Mouse (Mus musculus) stomach, embryonic 16.5 days (tissue): ENCODE data around the gene Poc1b. TPM values are rescaled to one million over a fixed set of nuclear protein-coding genes. Genes with fewer than 3 reads are reported as not detected.

Experiments
- ATAC-seq: fragments of 200-750 bp; cut with Nextera tagmentation; 2 replicates; pipeline ENCODE4 v1.8.0; 2017; ENCODE audit warnings: moderate number of reproducible peaks, moderate TSS enrichment; ENCODE audit not compliant: insufficient read depth, low FRiP score
- H3K27ac ChIP-seq: fragments of 300-500 bp; sonication (generic); 2 replicates; pipeline ENCODE4 v1.5.1; 2014; ENCODE audit warnings: low read length
- H3K27me3 ChIP-seq: fragments of 300-500 bp; sonication (generic); 2 replicates; pipeline ENCODE4 v1.6.1; 2014; ENCODE audit warnings: low read length, control low read depth, mixed read lengths; ENCODE audit not compliant: control insufficient read depth, insufficient read depth
- H3K36me3 ChIP-seq: fragments of 300-500 bp; sonication (generic); 2 replicates; pipeline ENCODE4 v1.6.1; 2014; ENCODE audit warnings: low read length; ENCODE audit not compliant: control insufficient read depth, insufficient read depth
- H3K4me1 ChIP-seq: fragments of 300-500 bp; sonication (generic); 2 replicates; pipeline ENCODE4 v1.6.1; 2014; ENCODE audit warnings: low read length, control low read depth, mixed read lengths; ENCODE audit not compliant: control insufficient read depth, insufficient read depth
- H3K4me2 ChIP-seq: fragments of 300-500 bp; sonication (generic); 2 replicates; pipeline ENCODE4 v1.6.1; 2014; ENCODE audit warnings: low read depth, low read length, mixed read lengths
- H3K4me3 ChIP-seq: fragments of 300-500 bp; sonication (generic); replicated peaks from 2 replicates; pipeline ENCODE4 v1.5.1; 2014; ENCODE audit warnings: mild to moderate bottlenecking, low read length
- H3K9ac ChIP-seq: fragments of 300-500 bp; sonication (generic); 2 replicates; pipeline ENCODE4 v1.6.1; 2014; ENCODE audit warnings: low read length
- H3K9me3 ChIP-seq: fragments of 300-500 bp; sonication (generic); replicated peaks from 2 replicates; pipeline ENCODE4 v1.6.1; 2016; ENCODE audit warnings: low read length, control low read depth; ENCODE audit not compliant: control insufficient read depth
- WGBS: fragments of 180-500 bp; shearing (Covaris S2); extraction: QIAGEN DNeasy Blood & Tissue Kit; methylation state at CpG from one replicate; pipeline ENCODE4 v1.1.7; 2014; 5-methylcytosine and 5-hydroxymethylcytosine counted together
- polyA plus RNA-seq: library from polyadenylated mRNA; unstranded; fragments of >200 nt; fragmentation: Nextera tagmentation; extraction: Ambion mirVana; gene quantifications from 2 replicates; pipeline ENCODE4 v1.2.1, GENCODE M21; 2015

Gene Poc1b
- 16.1 and 19.8 TPM in 2 replicates for polyA plus RNA-seq

DNA sequence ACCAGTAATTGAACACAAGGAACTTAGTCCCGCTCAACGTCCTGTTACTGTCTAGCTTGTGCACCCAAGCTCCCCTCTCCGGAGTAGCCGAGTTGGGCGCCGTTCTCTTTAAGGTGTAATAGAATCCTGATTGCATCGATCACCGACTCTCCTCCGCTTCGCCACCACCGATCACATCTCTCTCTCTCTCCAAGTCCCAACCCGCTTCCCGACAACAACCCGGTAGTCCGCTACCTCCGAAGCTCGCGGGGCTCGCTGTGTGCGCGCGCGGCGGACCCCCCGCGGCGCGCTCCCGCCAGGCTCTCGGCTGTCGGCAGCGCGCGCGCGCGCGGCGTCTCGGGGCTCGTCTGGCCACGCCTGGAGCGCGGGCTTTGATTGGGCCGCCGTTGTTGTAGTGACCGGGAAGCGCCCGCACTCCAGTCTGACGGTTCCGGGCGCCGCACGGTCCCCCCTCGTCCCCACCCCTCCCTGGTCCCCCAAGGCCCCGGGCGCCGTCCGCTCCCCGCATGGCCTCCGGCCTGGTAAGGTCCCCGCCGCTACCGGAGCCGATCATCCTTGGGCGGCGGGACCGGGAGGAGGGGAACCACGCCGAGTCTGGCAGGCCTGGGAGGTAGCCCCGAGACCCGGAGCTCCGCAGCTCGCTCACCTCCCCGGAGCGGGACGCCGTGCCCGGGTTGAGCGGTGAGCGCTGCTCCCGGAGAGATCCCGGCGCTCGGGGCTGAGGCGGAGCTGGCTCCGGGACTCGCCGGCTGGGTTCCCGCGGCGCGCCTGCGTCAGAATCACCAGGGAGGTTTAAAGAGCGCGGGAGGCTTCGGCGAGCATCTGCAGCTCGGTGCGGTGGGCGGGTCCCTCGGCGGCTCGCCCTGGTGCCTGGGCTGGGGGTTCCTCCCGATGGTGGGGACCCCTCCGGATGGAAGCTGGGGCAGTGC lies at the start of gene Poc1b:
TSS of gene Poc1b (plus strand) at position 334 of the 929 bp plus-strand sequence.
- peak within 1 kb of the TSS; percentile 82 for H3K27ac ChIP-seq
- H3K4me1 ChIP-seq = peaks cover 14% of the 10 kb centered on the region
- peak within 1 kb of the TSS; percentile 95 for H3K4me2 ChIP-seq
- H3K9me3 ChIP-seq = peaks cover 9% of the 10 kb centered on the region
- H3K36me3 ChIP-seq = peaks cover 20% of the 10 kb centered on the region
- peak within 1 kb of the TSS; percentile 73 for H3K4me3 ChIP-seq
- peak; percentile 92 for ATAC-seq
- H3K9ac ChIP-seq = peak within 1 kb of the TSS; percentile 92
- WGBS = under 1% methylated on average over 104 of the region's 106 CpGs
- H3K27me3 ChIP-seq = no peaks in the 10 kb centered on the region

DNA sequence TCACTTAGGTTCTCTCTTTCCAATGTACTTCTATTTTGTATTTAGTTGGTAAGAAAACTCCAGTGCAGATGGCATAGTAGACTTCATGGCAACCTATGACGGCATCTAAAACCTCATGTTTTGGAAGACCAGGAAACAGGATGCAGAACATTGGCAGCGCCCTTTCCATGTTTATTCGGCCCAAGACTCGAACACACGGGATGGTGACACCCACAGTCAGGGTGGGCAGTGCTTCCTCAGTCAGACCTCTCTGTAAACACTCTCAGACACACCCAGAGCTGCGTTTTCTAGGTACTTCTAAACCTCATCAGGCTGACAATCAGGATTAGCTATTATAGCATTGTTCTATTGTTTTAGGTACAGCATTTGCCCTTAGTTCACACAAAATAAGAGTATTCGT lies 46.2 kb upstream of the Poc1b start:
- no peak for ATAC-seq
- WGBS = 83% methylated on average over 7 of the region's 7 CpGs
- H3K9me3 ChIP-seq = no peaks in the 10 kb centered on the region
- H3K4me1 ChIP-seq = no peaks in the 10 kb centered on the region
- no peak overlapping the region for H3K4me3 ChIP-seq
- no peaks in the 10 kb centered on the region for H3K27me3 ChIP-seq
- H3K9ac ChIP-seq = no peak overlapping the region
- H3K4me2 ChIP-seq = no peak overlapping the region
- no peaks in the 10 kb centered on the region for H3K36me3 ChIP-seq
- no peak overlapping the region for H3K27ac ChIP-seq

DNA sequence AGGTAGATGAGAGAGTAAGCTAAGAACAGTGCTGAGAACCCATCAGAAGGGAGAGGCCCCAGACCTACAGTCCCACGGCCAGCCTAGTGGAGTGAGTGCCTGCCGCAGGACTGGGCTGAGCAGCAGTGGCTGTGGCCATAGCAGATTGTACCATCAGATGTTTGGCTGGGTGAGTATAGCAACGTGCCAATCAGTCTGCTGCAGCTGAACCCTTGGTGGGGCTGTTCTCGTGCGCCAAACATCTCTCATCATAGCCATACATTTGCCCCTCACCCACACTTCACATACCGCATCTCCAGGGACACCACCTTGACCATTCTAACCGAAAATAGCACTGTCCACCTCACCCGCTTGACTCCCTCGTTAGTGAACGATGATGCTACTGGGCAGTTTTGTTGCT lies 45.4 kb upstream of the Poc1b start:
- H3K9me3 ChIP-seq = no peaks in the 10 kb centered on the region

DNA sequence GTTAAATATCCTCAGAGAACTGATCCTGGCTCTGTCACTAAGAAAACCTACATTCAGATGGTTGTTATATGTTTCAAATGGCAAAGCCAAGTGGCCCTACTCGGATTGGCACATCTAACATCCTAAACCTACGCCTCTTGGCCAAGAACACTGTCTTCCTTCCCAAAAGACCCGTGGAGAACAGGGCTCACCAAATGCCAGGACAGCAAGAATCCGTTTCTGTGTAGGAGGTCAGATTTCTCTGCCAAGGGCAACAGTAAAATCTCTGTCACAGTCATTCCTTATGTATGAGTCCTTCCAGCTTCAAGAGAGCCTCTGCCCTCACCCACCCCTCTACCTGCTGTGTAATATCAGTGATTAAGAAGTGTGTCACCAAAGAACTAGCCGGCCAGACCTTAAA lies 44.3 kb upstream of the Poc1b start:
- Histone ChIP-seq H3K4me2 (no peak overlapping the region), H3K9me3 (no peaks in the 10 kb centered on the region), H3K9ac (no peak overlapping the region), H3K27me3 (no peaks in the 10 kb centered on the region), H3K4me3 (no peak overlapping the region), H3K27ac (no peak overlapping the region), H3K36me3 (no peaks in the 10 kb centered on the region), H3K4me1 (no peaks in the 10 kb centered on the region)
- ATAC-seq = no peak
- 85% methylated on average over 5 of the region's 5 CpGs for WGBS

More for the DNA sequence above, 45.4 kb upstream of the Poc1b start:
- 92% methylated on average over 10 of the region's 10 CpGs for WGBS
- no peak overlapping the region for H3K9ac ChIP-seq
- no peaks in the 10 kb centered on the region for H3K4me1 ChIP-seq
- H3K27me3 ChIP-seq = no peaks in the 10 kb centered on the region
- no peaks in the 10 kb centered on the region for H3K36me3 ChIP-seq
- ATAC-seq = no peak
- H3K4me3 ChIP-seq = no peak overlapping the region
- no peak overlapping the region for H3K27ac ChIP-seq
- H3K4me2 ChIP-seq = no peak overlapping the region

DNA sequence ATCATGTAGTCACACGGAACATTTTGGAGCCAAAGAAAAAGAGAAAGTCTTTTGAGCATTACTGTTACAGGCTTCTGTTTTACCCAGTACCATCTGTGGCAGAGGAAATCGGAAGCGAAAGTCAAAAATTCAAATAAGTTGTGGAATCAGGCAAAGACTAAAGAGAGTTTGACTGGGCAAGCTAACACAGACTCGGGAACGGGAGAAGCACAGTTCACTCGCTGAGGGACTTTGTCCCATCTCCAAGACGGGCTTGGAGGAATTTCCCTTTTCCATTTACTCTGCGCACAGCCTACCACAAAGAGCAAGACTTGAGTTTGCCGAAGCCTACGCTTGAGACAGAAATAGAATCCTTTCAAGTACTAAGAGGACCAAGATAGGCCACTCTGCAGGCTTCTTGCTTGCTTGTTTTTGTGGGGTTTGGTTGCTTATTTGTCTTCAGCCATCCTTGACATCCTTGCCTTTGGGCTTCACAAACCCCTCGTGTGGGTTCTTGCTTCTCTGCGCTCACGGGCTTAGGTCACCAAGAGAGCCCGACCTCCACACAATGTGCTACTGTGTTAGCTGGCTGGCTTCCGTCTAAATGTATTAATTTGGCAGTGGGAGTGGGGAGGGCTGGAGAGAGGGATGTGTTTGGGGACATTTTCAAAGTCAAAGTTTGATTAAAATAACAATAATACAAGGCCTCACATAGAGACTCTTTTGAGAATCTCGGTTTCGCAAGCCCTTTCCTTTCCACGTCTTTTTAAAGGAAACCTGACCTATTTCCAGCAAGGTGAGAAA lies 30.5 kb upstream of the Poc1b start:
- no peak for ATAC-seq
- H3K9me3 ChIP-seq = no peaks in the 10 kb centered on the region
- H3K27ac ChIP-seq = no peak overlapping the region
- H3K9ac ChIP-seq = no peak overlapping the region
- no peaks in the 10 kb centered on the region for H3K36me3 ChIP-seq
- no peak overlapping the region for H3K4me3 ChIP-seq
- WGBS = 86% methylated on average over 18 of the region's 18 CpGs
- H3K4me2 ChIP-seq = no peak overlapping the region
- H3K4me1 ChIP-seq = no peaks in the 10 kb centered on the region
- H3K27me3 ChIP-seq = no peaks in the 10 kb centered on the region

DNA sequence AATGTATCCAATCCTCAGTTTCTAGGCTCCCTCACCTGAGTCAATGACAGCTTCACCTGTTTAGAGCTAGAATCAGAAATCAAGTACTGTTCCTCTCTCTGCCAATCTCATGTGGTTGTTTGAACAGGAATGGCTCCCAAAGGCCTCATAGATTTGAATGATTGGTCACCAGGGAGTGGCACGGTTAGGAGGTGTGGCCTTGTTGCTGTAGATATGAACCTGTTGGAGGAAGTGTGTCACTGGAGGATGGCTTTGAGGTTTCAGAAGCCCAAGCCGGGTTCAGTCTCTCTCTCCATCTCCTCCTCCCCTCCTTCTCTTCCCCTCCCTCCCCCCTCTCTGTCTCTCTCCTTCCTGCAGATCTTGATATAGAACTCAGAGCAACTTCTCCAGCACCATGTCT lies 28.2 kb upstream of the Poc1b start:
- WGBS = 74% methylated on average over 2 of the region's 2 CpGs

DNA sequence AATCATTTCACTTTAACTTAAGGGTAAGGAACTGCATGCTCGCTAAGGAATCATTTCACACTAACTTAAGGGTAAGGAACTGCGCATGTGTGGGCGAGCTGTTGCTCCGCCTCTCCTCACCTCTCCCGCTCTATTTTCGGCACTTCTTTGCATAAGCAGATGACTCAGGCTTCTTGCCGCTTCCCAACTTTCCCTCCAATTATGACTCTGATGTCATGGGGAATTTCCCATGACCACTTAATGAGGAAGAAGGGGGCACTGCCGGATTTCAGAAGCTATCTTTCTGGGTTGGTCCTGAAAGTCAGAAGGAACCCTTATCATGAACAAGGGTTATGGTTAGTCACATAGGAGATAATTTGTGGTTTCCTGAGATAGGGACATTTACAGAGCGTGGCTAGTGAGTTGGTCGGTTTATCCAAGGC lies 25.3 kb upstream of the Poc1b start:
- 81% methylated on average over 10 of the region's 10 CpGs for WGBS
- Histone ChIP-seq H3K36me3 (no peaks in the 10 kb centered on the region), H3K27ac (no peak overlapping the region), H3K4me2 (no peak overlapping the region), H3K4me3 (no peak overlapping the region), H3K9me3 (no peaks in the 10 kb centered on the region), H3K9ac (no peak overlapping the region), H3K27me3 (no peaks in the 10 kb centered on the region), H3K4me1 (no peaks in the 10 kb centered on the region)
- ATAC-seq = no peak

More for the DNA sequence above, 28.2 kb upstream of the Poc1b start:
- no peaks in the 10 kb centered on the region for H3K9me3 ChIP-seq
- ATAC-seq = no peak
- H3K4me1 ChIP-seq = no peaks in the 10 kb centered on the region
- no peak overlapping the region for H3K27ac ChIP-seq
- H3K36me3 ChIP-seq = no peaks in the 10 kb centered on the region
- no peaks in the 10 kb centered on the region for H3K27me3 ChIP-seq
- H3K4me3 ChIP-seq = no peak overlapping the region
- H3K9ac ChIP-seq = no peak overlapping the region
- H3K4me2 ChIP-seq = no peak overlapping the region

DNA sequence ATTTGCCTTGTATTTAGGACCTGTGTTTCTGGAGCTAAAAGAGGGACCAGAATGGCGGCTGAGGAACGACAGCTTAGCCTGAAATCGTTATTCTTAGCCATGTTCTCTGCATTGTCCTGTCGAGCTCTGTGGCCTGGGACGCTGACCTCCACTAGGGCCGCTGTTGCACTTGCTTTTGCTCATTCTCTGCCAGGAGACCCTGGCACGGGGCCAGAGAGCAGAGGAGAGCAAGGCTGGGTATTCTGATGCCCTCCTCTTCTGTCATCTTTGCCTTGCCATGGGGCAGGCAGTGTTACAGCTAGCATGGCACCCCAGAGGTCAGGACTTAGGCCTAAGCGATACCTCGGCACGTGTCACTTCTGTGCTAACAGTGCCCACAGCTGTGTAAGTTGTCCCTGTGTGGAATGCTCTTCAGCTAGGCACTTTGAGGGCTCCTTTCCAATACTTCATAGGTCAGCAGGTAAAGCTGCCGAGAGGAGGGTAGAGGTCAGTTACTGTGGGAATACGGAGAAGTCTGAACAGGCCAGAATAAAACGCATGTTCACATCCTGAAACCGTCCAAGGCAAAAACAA lies 23.3 kb upstream of the Poc1b start:
- ATAC-seq = no peak
- Histone ChIP-seq H3K4me3 (no peak overlapping the region), H3K9ac (no peak overlapping the region; the same call in 1 of the 2 replicates), H3K27ac (no peak overlapping the region), H3K4me2 (no peak overlapping the region), H3K9me3 (no peaks in the 10 kb centered on the region), H3K27me3 (no peaks in the 10 kb centered on the region), H3K36me3 (no peaks in the 10 kb centered on the region), H3K4me1 (no peaks in the 10 kb centered on the region)
- WGBS = 88% methylated on average over 14 of the region's 14 CpGs
